Mouse (Mus musculus) B cell, adult (primary cell): Measurements from ENCODE around the gene Olfr547. TPM values are rescaled to one million over a fixed set of nuclear protein-coding genes. Genes with fewer than 3 reads are reported as not detected.

Experiments
- total RNA-seq: library from RNA; stranded (reverse); gene quantifications from 4 replicates; pipeline ENCODE4 v1.2.4, GENCODE M21; 2023; ENCODE audit not compliant: inconsistent age

Olfr547 gene
- not detected in 4 replicates for total RNA-seq

GRCm38 (mm10) chr7:102534449-102534848 lies at the start of gene Olfr547:
Olfr547 (plus strand) TSS chr7:102534749.

GRCm38 (mm10) chr7:102488161-102488560 lies 46.4 kb upstream of the Olfr547 start, which contains the start of gene Olfr544:
Olfr544 (minus strand) TSS chr7:102488313.

GRCm38 (mm10) chr7:102499473-102499872 lies 35.1 kb upstream of the Olfr547 start, which contains the start of gene Olfr545:
Olfr545 (minus strand) TSS chr7:102499573.

GRCm38 (mm10) chr7:102540596-102540995 lies 6.0 kb downstream of the Olfr547 start, which contains the start of gene Olfr548-ps1:
Olfr548-ps1 (plus strand) TSS chr7:102540896.

GRCm38 (mm10) chr7:102549570-102549969 lies 15.0 kb downstream of the Olfr547 start, which contains the start of gene Olfr549:
Olfr549 (plus strand) TSS chr7:102549870.

GRCm38 (mm10) chr7:102564999-102565997 lies 30.7 kb downstream of the Olfr547 start, which contains the start of gene Trim21:
Trim21 (minus strand) TSS chr7:102565486.

GRCm38 (mm10) chr7:102571142-102571541 lies 36.6 kb downstream of the Olfr547 start, which contains the start of gene Olfr550:
Olfr550 (plus strand) TSS chr7:102571442.

Other genes starting within 250 kb of the Olfr547 start
- 36.5 to 47.4 TPM (median 43.8 TPM) in 4 replicates for gene Rrm1, start 93.1 kb upstream of the Olfr547 start, total RNA-seq
- not detected in 4 replicates for gene Olfr543, start 53.1 kb upstream of the Olfr547 start, total RNA-seq
- gene Olfr544, start 46.4 kb upstream of the Olfr547 start, total RNA-seq, result not detected in 4 replicates
- gene Olfr545, start 35.2 kb upstream of the Olfr547 start, total RNA-seq, result not detected in 4 replicates
- not detected in 4 replicates for gene Olfr548-ps1, start 6.1 kb downstream of the Olfr547 start, total RNA-seq
- not detected in 4 replicates for gene Olfr549, start 15.1 kb downstream of the Olfr547 start, total RNA-seq
- 33.8 to 44.8 TPM (median 38.9 TPM) in 4 replicates for gene Trim21, start 30.7 kb downstream of the Olfr547 start, total RNA-seq
- not detected in 4 replicates for gene Olfr550, start 36.7 kb downstream of the Olfr547 start, total RNA-seq
- not detected in 4 replicates for gene Olfr551, start 57.1 kb downstream of the Olfr547 start, total RNA-seq
- gene Olfr552, start 63.0 kb downstream of the Olfr547 start, total RNA-seq, result 0.16 to 0.18 TPM in 2 of 4 replicates, not detected in the others
- not detected in 4 replicates for gene Olfr553, start 83.5 kb downstream of the Olfr547 start, total RNA-seq
- not detected in 4 replicates for gene Olfr554, start 103.7 kb downstream of the Olfr547 start, total RNA-seq
- not detected in 4 replicates for gene Olfr555, start 124.1 kb downstream of the Olfr547 start, total RNA-seq
- gene Olfr556, start 130.2 kb downstream of the Olfr547 start, total RNA-seq, result not detected in 4 replicates
- 17.1 to 19.9 TPM (median 18.1 TPM) in 4 replicates for gene Trim68, start 152.6 kb downstream of the Olfr547 start, total RNA-seq
- gene Olfr557, start 161.2 kb downstream of the Olfr547 start, total RNA-seq, result not detected in 4 replicates
- gene Olfr558, start 167.5 kb downstream of the Olfr547 start, total RNA-seq, result not detected in 4 replicates
- not detected in 4 replicates for gene Olfr33, start 184.3 kb downstream of the Olfr547 start, total RNA-seq
- not detected in 4 replicates for gene Olfr559, start 192.7 kb downstream of the Olfr547 start, total RNA-seq
- gene Olfr560, start 224.6 kb downstream of the Olfr547 start, total RNA-seq, result not detected in 4 replicates
- not detected in 4 replicates for gene Olfr78, start 224.7 kb downstream of the Olfr547 start, total RNA-seq
- not detected in 4 replicates for gene Olfr561, start 236.5 kb downstream of the Olfr547 start, total RNA-seq